Mouse (Mus musculus): ENCODE data around the gene Csad. TPM values are rescaled to one million over a fixed set of nuclear protein-coding genes. Genes with fewer than 3 reads are reported as not detected.

Csad gene
- polyA plus RNA-seq, 1 experiment from 2014 or later: 112 TPM

- Histone ChIP-seq H3K9ac (peak overlapping the region; percentile 68), H3K4me1 (peaks cover 74% of the 10 kb centered on the region), H3K9me3 (replicated peaks) (no peaks in the 10 kb centered on the region), H3K36me3 (peaks cover 7% of the 10 kb centered on the region), H3K4me3 (replicated peaks) (peak overlapping the region; percentile 66), H3K27me3 (0 out of 2 replicates have a peak, but pooled peaks cover 3% of the 10 kb centered on the region), H3K4me2 (peak overlapping the region; percentile 94), H3K27ac (peak overlapping the region; percentile 99)
- WGBS: 5% methylated on average over 19 of the region's 19 CpGs
- ATAC-seq (replicated peaks; ENCODE audit: low FRiP score): no peak
Observed at GRCm38 (mm10) chr15:102244306-102245191, 40.0 kb upstream of the Csad start.

GRCm38 (mm10) chr15:102243229-102244190 is 39.0 kb upstream of the Csad start:
- H3K4me2 ChIP-seq: peak overlapping the region; percentile 94
- peak overlapping the region; percentile 33 for H3K9ac ChIP-seq
- H3K27me3 ChIP-seq: 0 out of 2 replicates have a peak, but pooled peaks cover 3% of the 10 kb centered on the region
- H3K9me3 ChIP-seq (replicated peaks): no peaks in the 10 kb centered on the region
- peak overlapping the region; percentile 66 for H3K4me3 ChIP-seq (replicated peaks)
- peaks cover 17% of the 10 kb centered on the region for H3K36me3 ChIP-seq
- WGBS: 23% methylated on average over 22 of the region's 22 CpGs
- peak overlapping the region; percentile 69 for H3K27ac ChIP-seq
- H3K4me1 ChIP-seq: peaks cover 69% of the 10 kb centered on the region
- no peak for ATAC-seq (replicated peaks; ENCODE audit: low FRiP score)

- no peak overlapping the region for H3K4me3 ChIP-seq (replicated peaks)
- H3K36me3 ChIP-seq: peaks cover 25% of the 10 kb centered on the region
- WGBS: 39% methylated on average over 12 of the region's 12 CpGs
- 0 out of 2 replicates have a peak, but pooled peaks cover 3% of the 10 kb centered on the region for H3K27me3 ChIP-seq
- no peak for ATAC-seq (replicated peaks; ENCODE audit: low FRiP score)
- H3K4me1 ChIP-seq: peaks cover 61% of the 10 kb centered on the region
- H3K4me2 ChIP-seq: peak overlapping the region; percentile 94
- H3K9me3 ChIP-seq (replicated peaks): no peaks in the 10 kb centered on the region
- no peak overlapping the region for H3K9ac ChIP-seq
- H3K27ac ChIP-seq: peak overlapping the region; percentile 69; the same call in 1 of the 2 replicates
Observed at GRCm38 (mm10) chr15:102242404-102243228, 38.1 kb upstream of the Csad start.

- no peak for ATAC-seq (replicated peaks; ENCODE audit: low FRiP score)
- peak overlapping the region; percentile 58; the same call in 1 of the 2 replicates for H3K27ac ChIP-seq
Observed at GRCm38 (mm10) chr15:102240607-102241006, 36.1 kb upstream of the Csad start.

GRCm38 (mm10) chr15:102239851-102240250 is 35.3 kb upstream of the Csad start:
- Histone ChIP-seq H3K4me1 (peaks cover 54% of the 10 kb centered on the region), H3K4me2 (no peak overlapping the region), H3K36me3 (peaks cover 38% of the 10 kb centered on the region), H3K27ac (peak overlapping the region; percentile 15; the same call in 1 of the 2 replicates), H3K9ac (0 out of 2 replicates have a peak overlapping the region, but pooled peaks have one; percentile 14), H3K9me3 (replicated peaks) (no peaks in the 10 kb centered on the region), H3K27me3 (no peaks in the 10 kb centered on the region), H3K4me3 (replicated peaks) (no peak overlapping the region)
- WGBS: 71% methylated on average over 11 of the region's 11 CpGs
- ATAC-seq (replicated peaks; ENCODE audit: low FRiP score): no peak

More at GRCm38 (mm10) chr15:102240607-102241006, 36.1 kb upstream of the Csad start:
- no peak overlapping the region for H3K4me3 ChIP-seq (replicated peaks)
- peaks cover 54% of the 10 kb centered on the region for H3K4me1 ChIP-seq
- H3K27me3 ChIP-seq: no peaks in the 10 kb centered on the region
- no peak overlapping the region for H3K9ac ChIP-seq
- no peaks in the 10 kb centered on the region for H3K9me3 ChIP-seq (replicated peaks)
- peaks cover 38% of the 10 kb centered on the region for H3K36me3 ChIP-seq
- 63% methylated on average over 4 of the region's 4 CpGs for WGBS
- H3K4me2 ChIP-seq: no peak overlapping the region

- no peak overlapping the region for H3K9ac ChIP-seq
- ATAC-seq (replicated peaks; ENCODE audit: low FRiP score): peak; percentile 59; the same call in 1 of the 2 replicates
- 0 out of 2 replicates have a peak overlapping the region, but pooled peaks have one; percentile 15 for H3K27ac ChIP-seq
- peaks cover 54% of the 10 kb centered on the region for H3K4me1 ChIP-seq
- H3K9me3 ChIP-seq (replicated peaks): no peaks in the 10 kb centered on the region
- H3K4me3 ChIP-seq (replicated peaks): no peak overlapping the region
- H3K4me2 ChIP-seq: no peak overlapping the region
- peaks cover 38% of the 10 kb centered on the region for H3K36me3 ChIP-seq
- H3K27me3 ChIP-seq: no peaks in the 10 kb centered on the region
- 15% methylated on average over 9 of the region's 9 CpGs for WGBS
Observed at GRCm38 (mm10) chr15:102239260-102239590, 34.7 kb upstream of the Csad start.

- no peak for ATAC-seq (replicated peaks; ENCODE audit: low FRiP score)
- Histone ChIP-seq H3K4me3 (replicated peaks) (no peak overlapping the region), H3K9ac (no peak overlapping the region), H3K36me3 (peaks cover 38% of the 10 kb centered on the region), H3K4me2 (no peak overlapping the region), H3K4me1 (peaks cover 53% of the 10 kb centered on the region), H3K27ac (no peak overlapping the region), H3K9me3 (replicated peaks) (no peaks in the 10 kb centered on the region), H3K27me3 (no peaks in the 10 kb centered on the region)
- 91% methylated on average over 14 of the region's 14 CpGs for WGBS
Observed at GRCm38 (mm10) chr15:102238543-102239259, 34.2 kb upstream of the Csad start.

- peak; percentile 47 for ATAC-seq (replicated peaks; ENCODE audit: low FRiP score)
- Histone ChIP-seq H3K9ac (peak overlapping the region; percentile 25; the same call in 1 of the 2 replicates), H3K4me3 (replicated peaks) (peak overlapping the region; percentile 7; the same call in 1 of the 2 replicates), H3K27me3 (no peaks in the 10 kb centered on the region), H3K4me2 (peak overlapping the region; percentile 37), H3K36me3 (peaks cover 31% of the 10 kb centered on the region), H3K4me1 (peaks cover 35% of the 10 kb centered on the region), H3K9me3 (replicated peaks) (no peaks in the 10 kb centered on the region), H3K27ac (no peak overlapping the region; the same call in 1 of the 2 replicates)
- 29% methylated on average over 21 of the region's 21 CpGs for WGBS
Observed at GRCm38 (mm10) chr15:102235371-102236027, 31.0 kb upstream of the Csad start.

- no peaks in the 10 kb centered on the region for H3K9me3 ChIP-seq (replicated peaks)
- peaks cover 24% of the 10 kb centered on the region for H3K4me1 ChIP-seq
- H3K27ac ChIP-seq: peak overlapping the region; percentile 56; the same call in 1 of the 2 replicates
- no peak overlapping the region for H3K9ac ChIP-seq
- no peak overlapping the region for H3K4me3 ChIP-seq (replicated peaks)
- no peak overlapping the region for H3K4me2 ChIP-seq
- ATAC-seq (replicated peaks; ENCODE audit: low FRiP score): no peak
- H3K27me3 ChIP-seq: no peaks in the 10 kb centered on the region
- 28% methylated on average over 2 of the region's 2 CpGs for WGBS
- H3K36me3 ChIP-seq: peaks cover 25% of the 10 kb centered on the region
Observed at GRCm38 (mm10) chr15:102233896-102234295, 29.4 kb upstream of the Csad start.

GRCm38 (mm10) chr15:102232764-102233163 is 28.2 kb upstream of the Csad start:
- Histone ChIP-seq H3K9ac (no peak overlapping the region), H3K4me3 (replicated peaks) (no peak overlapping the region), H3K27me3 (no peaks in the 10 kb centered on the region), H3K4me1 (peaks cover 24% of the 10 kb centered on the region), H3K4me2 (no peak overlapping the region), H3K36me3 (peaks cover 14% of the 10 kb centered on the region), H3K27ac (no peak overlapping the region), H3K9me3 (replicated peaks) (no peaks in the 10 kb centered on the region)
- ATAC-seq (replicated peaks; ENCODE audit: low FRiP score): no peak
- WGBS: 83% methylated on average over 7 of the region's 7 CpGs

Data from kidney, embryonic 15.5 days (tissue).